Mouse (Mus musculus) naive thymus-derived CD4-positive, alpha-beta T cell, adult 2 months (primary cell): ENCODE results near the gene Pigk.
A peak's percentile ranks its signal among the peaks of the same experiment; 100 is the strongest.

Source experiments
- DNase-seq: peaks from one replicate; pipeline ENCODE4 v3.0.0-alpha.2; 2011; ENCODE audit warnings: low read depth

The Pigk gene

GRCm38 (mm10) chr3:152944766-152945165, 230.9 kb downstream of the Pigk start:
- no peak for DNase-seq

GRCm38 (mm10) chr3:152947031-152947640, 233.2 kb downstream of the Pigk start:
- no peak for DNase-seq

GRCm38 (mm10) chr3:152948556-152948955, 234.7 kb downstream of the Pigk start:
- no peak for DNase-seq

- no peak for DNase-seq
Measured at GRCm38 (mm10) chr3:152949233-152949777, 235.4 kb downstream of the Pigk start.

GRCm38 (mm10) chr3:152950299-152950698, 236.4 kb downstream of the Pigk start:
- peak; percentile 75 for DNase-seq

- no peak for DNase-seq
Measured at GRCm38 (mm10) chr3:152950914-152951313, 237.0 kb downstream of the Pigk start.

GRCm38 (mm10) chr3:152951634-152952545, 238.0 kb downstream of the Pigk start:
- peak; percentile 46 for DNase-seq

- DNase-seq: peak; percentile 64
Measured at GRCm38 (mm10) chr3:152956038-152956437, 242.1 kb downstream of the Pigk start.

- DNase-seq: no peak
Measured at GRCm38 (mm10) chr3:152956771-152957170, 242.9 kb downstream of the Pigk start.

- DNase-seq: peak; percentile 89
Measured at GRCm38 (mm10) chr3:152958358-152959150, 244.7 kb downstream of the Pigk start.

- peak; percentile 52 for DNase-seq
Measured at GRCm38 (mm10) chr3:152961855-152962376, 248.0 kb downstream of the Pigk start.

- peak; percentile 71 for DNase-seq
Measured at GRCm38 (mm10) chr3:152969774-152970347, 256.0 kb downstream of the Pigk start.

- no peak for DNase-seq
Measured at GRCm38 (mm10) chr3:152971373-152971772, 257.5 kb downstream of the Pigk start.

- DNase-seq: no peak
Measured at GRCm38 (mm10) chr3:152979481-152980092, 265.7 kb downstream of the Pigk start.

GRCm38 (mm10) chr3:152980431-152980830, 266.5 kb downstream of the Pigk start:
- DNase-seq: no peak

- peak; percentile 27 for DNase-seq
Measured at GRCm38 (mm10) chr3:152980978-152981974, 267.4 kb downstream of the Pigk start.

GRCm38 (mm10) chr3:152981988-152982387, 268.1 kb downstream of the Pigk start, which contains the start of gene St6galnac5:
TSS of gene St6galnac5 (minus strand) at chr3:152982246.
- no peak for DNase-seq

GRCm38 (mm10) chr3:152990787-152991186, 276.9 kb downstream of the Pigk start:
- no peak for DNase-seq

- no peak for DNase-seq
Measured at GRCm38 (mm10) chr3:152993608-152994007, 279.7 kb downstream of the Pigk start.

- DNase-seq: no peak
Measured at GRCm38 (mm10) chr3:152998106-152998505, 284.2 kb downstream of the Pigk start.
